Mouse (Mus musculus) small intestine, adult 2 months (tissue): Measurements from ENCODE around the gene Bak1. TPM values are rescaled to one million over a fixed set of nuclear protein-coding genes. Genes with fewer than 3 reads are reported as not detected.

ENCODE experiments used
- H3K27ac ChIP-seq: fragments of 200-500 bp; 2 replicates; pipeline ENCODE4 v1.5.1; 2012; ENCODE audit warnings: low read depth, low read length, control low read depth, inconsistent platforms; ENCODE audit not compliant: insufficient read depth
- H3K27me3 ChIP-seq: fragments of 200-500 bp; 2 replicates; pipeline ENCODE4 v1.6.1; 2012; ENCODE audit warnings: mild to moderate bottlenecking, moderate library complexity, low read length, inconsistent platforms; ENCODE audit not compliant: control insufficient read depth, insufficient read depth
- H3K36me3 ChIP-seq: fragments of 200-500 bp; 2 replicates; pipeline ENCODE4 v1.6.1; 2012; ENCODE audit warnings: mild to moderate bottlenecking, low read length, control low read depth, inconsistent platforms; ENCODE audit not compliant: control insufficient read depth, insufficient read depth
- H3K4me1 ChIP-seq: fragments of 200-500 bp; 2 replicates; pipeline ENCODE4 v1.6.1; 2012; ENCODE audit warnings: low read length, inconsistent platforms, mixed read lengths; ENCODE audit not compliant: control insufficient read depth, insufficient read depth, insufficient read length
- H3K4me3 ChIP-seq: fragments of 200-500 bp; 2 replicates; pipeline ENCODE4 v1.5.1; 2012; ENCODE audit warnings: low read depth, mild to moderate bottlenecking, control low read depth, inconsistent platforms, low read length, moderate library complexity
- CTCF ChIP-seq: fragments of 200-500 bp; IDR thresholded peaks from 2 replicates; pipeline ENCODE4 v1.5.1; 2012; ENCODE audit warnings: low read depth, mild to moderate bottlenecking, control low read depth, inconsistent platforms, low read length, moderate library complexity, mixed read lengths; ENCODE audit not compliant: insufficient replicate concordance, insufficient read length; ENCODE audit errors: extremely low read depth
- POLR2A ChIP-seq: fragments of 200-500 bp; IDR thresholded peaks from 2 replicates; pipeline ENCODE4 v1.6.1; 2012; ENCODE audit warnings: low read depth, mild to moderate bottlenecking, control low read depth, inconsistent platforms, low read length, moderate library complexity
- WGBS: fragments of 180-500 bp; shearing (Covaris S2); methylation state at CpG from one replicate; pipeline ENCODE4 v1.1.7; 2018; 5-methylcytosine and 5-hydroxymethylcytosine counted together
- polyA plus RNA-seq: library from polyadenylated mRNA; depleted of rRNA; stranded (reverse); fragments of >200 nt; gene quantifications from 2 replicates; pipeline ENCODE4 v1.2.3, GENCODE M21; 2012

Bak1 gene
- polyA plus RNA-seq, 1 experiment: 265 TPM

- Histone ChIP-seq H3K36me3 (no peaks in the 10 kb centered on the region), H3K4me3 (no peak overlapping the region), H3K27ac (no peak overlapping the region), H3K27me3 (no peaks in the 10 kb centered on the region), H3K4me1 (peaks cover 8% of the 10 kb centered on the region; the same call in 1 of the 2 replicates)
- 91% methylated on average over 10 of the region's 10 CpGs for WGBS
- no peak for TF ChIP-seq CTCF
- TF ChIP-seq POLR2A: no peak
Observed at GRCm38 (mm10) chr17:27011167-27011566, 17.6 kb downstream of the Bak1 start.

DNA sequence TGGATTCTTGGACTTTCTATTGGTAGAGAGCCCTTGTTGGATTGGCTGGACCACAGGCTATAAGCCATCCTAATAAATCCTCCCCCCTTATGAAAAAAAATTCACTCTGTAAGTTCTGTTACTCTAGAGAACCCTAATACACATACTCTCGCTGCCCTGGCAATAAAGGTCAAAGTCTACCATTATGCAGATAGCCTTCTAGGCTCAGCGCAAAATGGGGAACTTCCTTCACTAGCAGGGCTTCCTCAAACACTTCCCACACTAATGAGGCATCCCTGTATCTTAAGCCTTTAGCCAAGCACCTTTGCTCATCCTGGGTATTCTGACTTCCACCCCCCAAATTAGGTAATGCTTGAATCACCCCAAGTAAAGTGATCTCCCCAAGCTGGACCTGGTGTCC is 20.5 kb downstream of the Bak1 start:
- H3K36me3 ChIP-seq: no peaks in the 10 kb centered on the region
- H3K27ac ChIP-seq: peak overlapping the region; percentile 68
- H3K4me1 ChIP-seq: peaks cover 8% of the 10 kb centered on the region; the same call in 1 of the 2 replicates
- no peaks in the 10 kb centered on the region for H3K27me3 ChIP-seq
- TF ChIP-seq CTCF: no peak
- TF ChIP-seq POLR2A: no peak
- no peak overlapping the region for H3K4me3 ChIP-seq
- 23% methylated on average over 2 of the region's 2 CpGs for WGBS

GRCm38 (mm10) chr17:27005644-27006043 is 23.2 kb downstream of the Bak1 start:
- no peak overlapping the region for H3K4me3 ChIP-seq
- WGBS: 67% methylated on average over 11 of the region's 11 CpGs
- H3K36me3 ChIP-seq: no peaks in the 10 kb centered on the region
- no peaks in the 10 kb centered on the region for H3K27me3 ChIP-seq
- peaks cover 5% of the 10 kb centered on the region; the same call in 1 of the 2 replicates for H3K4me1 ChIP-seq
- H3K27ac ChIP-seq: no peak overlapping the region
- no peak for TF ChIP-seq POLR2A

- Histone ChIP-seq H3K36me3 (no peaks in the 10 kb centered on the region), H3K27ac (no peak overlapping the region), H3K27me3 (no peaks in the 10 kb centered on the region), H3K4me3 (no peak overlapping the region), H3K4me1 (peaks cover 5% of the 10 kb centered on the region; the same call in 1 of the 2 replicates)
- WGBS: 68% methylated on average over 19 of the region's 19 CpGs
- TF ChIP-seq CTCF (no peak), POLR2A (no peak)
Observed at GRCm38 (mm10) chr17:27004903-27005485, 23.8 kb downstream of the Bak1 start.

- no peak overlapping the region for H3K4me3 ChIP-seq
- TF ChIP-seq POLR2A: no peak
- TF ChIP-seq CTCF: peak; percentile 67; the same call in 1 of the 2 replicates
- WGBS: 58% methylated on average over 9 of the region's 9 CpGs
- H3K4me1 ChIP-seq: peaks cover 5% of the 10 kb centered on the region; the same call in 1 of the 2 replicates
- H3K36me3 ChIP-seq: no peaks in the 10 kb centered on the region
- no peaks in the 10 kb centered on the region for H3K27me3 ChIP-seq
- H3K27ac ChIP-seq: no peak overlapping the region
Observed at GRCm38 (mm10) chr17:27004431-27004830, 24.4 kb downstream of the Bak1 start.

GRCm38 (mm10) chr17:27001889-27002288 is 26.9 kb downstream of the Bak1 start:
- Histone ChIP-seq H3K27me3 (no peaks in the 10 kb centered on the region), H3K4me3 (no peak overlapping the region), H3K27ac (no peak overlapping the region), H3K36me3 (no peaks in the 10 kb centered on the region), H3K4me1 (no peaks in the 10 kb centered on the region; the same call in 1 of the 2 replicates)
- WGBS: 55% methylated on average over 6 of the region's 6 CpGs
- TF ChIP-seq CTCF: peak; percentile 73; the same call in 1 of the 2 replicates
- no peak for TF ChIP-seq POLR2A

DNA sequence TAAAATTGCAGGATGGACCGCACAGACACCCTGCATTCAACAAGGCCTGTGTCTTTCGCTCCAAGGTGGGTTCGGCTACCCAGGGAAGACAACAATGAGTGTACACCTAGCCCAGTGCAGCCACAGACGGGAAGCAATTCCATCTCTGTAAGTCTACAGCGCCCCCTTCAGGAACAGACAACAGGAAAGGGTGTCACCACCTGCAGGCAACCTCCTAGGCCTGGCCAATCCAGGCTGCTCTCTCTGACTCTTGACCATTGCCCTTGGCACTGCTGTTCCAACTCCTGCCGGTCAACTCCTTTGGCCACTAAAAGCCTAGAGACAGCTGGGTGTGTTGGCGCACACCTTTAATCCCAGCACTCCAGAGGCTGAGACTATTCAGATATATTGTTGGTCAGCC is 27.7 kb downstream of the Bak1 start:
- H3K27ac ChIP-seq: no peak overlapping the region
- no peak overlapping the region for H3K4me3 ChIP-seq
- WGBS: 72% methylated on average over 7 of the region's 7 CpGs
- TF ChIP-seq CTCF (peak; percentile 37; the same call in 1 of the 2 replicates), POLR2A (no peak)
- no peaks in the 10 kb centered on the region for H3K36me3 ChIP-seq
- no peaks in the 10 kb centered on the region for H3K27me3 ChIP-seq
- H3K4me1 ChIP-seq: peaks cover 7% of the 10 kb centered on the region; the same call in 1 of the 2 replicates
